Mouse (Mus musculus): ENCODE results near the gene Tcf7l2. TPM values are rescaled to one million over a fixed set of nuclear protein-coding genes. Genes with fewer than 3 reads are reported as not detected.

Tcf7l2 gene
- polyA plus RNA-seq, 1 experiment from 2014 or later, result 105 TPM

- 57% methylated on average over 6 of the region's 6 CpGs for WGBS
- H3K27me3 ChIP-seq (ENCODE audit: poor library complexity, severe bottlenecking), result 0 out of 2 replicates have a peak, but pooled peaks cover 13% of the 10 kb centered on the region
Observed at GRCm38 (mm10) chr19:55736016-55736415, 5.6 kb upstream of the Tcf7l2 start.

GRCm38 (mm10) chr19:55739713-55740112, 1.9 kb upstream of the Tcf7l2 start:
- Histone ChIP-seq H3K4me1 (peaks cover 39% of the 10 kb centered on the region), H3K27me3 (ENCODE audit: poor library complexity, severe bottlenecking) (0 out of 2 replicates have a peak, but pooled peaks cover 3% of the 10 kb centered on the region), H3K9me3 (no peaks in the 10 kb centered on the region), H3K27ac (no peak overlapping the region), H3K36me3 (replicated peaks) (no peaks in the 10 kb centered on the region), H3K4me3 (no peak overlapping the region)
- DNase-seq (ENCODE audit: extremely low spot score, low spot score), result no peak
- WGBS, result 27% methylated on average over 4 of the region's 4 CpGs

More at GRCm38 (mm10) chr19:55736016-55736415, 5.6 kb upstream of the Tcf7l2 start:
- H3K9me3 ChIP-seq, result no peaks in the 10 kb centered on the region
- no peaks in the 10 kb centered on the region for H3K36me3 ChIP-seq (replicated peaks)
- H3K4me3 ChIP-seq, result no peak overlapping the region
- no peak for DNase-seq (ENCODE audit: extremely low spot score, low spot score)
- no peak overlapping the region for H3K27ac ChIP-seq
- H3K4me1 ChIP-seq, result peaks cover 32% of the 10 kb centered on the region

- no peaks in the 10 kb centered on the region for H3K36me3 ChIP-seq (replicated peaks)
- peak overlapping the region; percentile 95 for H3K4me3 ChIP-seq
- H3K4me1 ChIP-seq, result peaks cover 51% of the 10 kb centered on the region
- 17% methylated on average over 10 of the region's 10 CpGs for WGBS
- peak overlapping the region; percentile 100 for H3K27ac ChIP-seq
- no peaks in the 10 kb centered on the region for H3K9me3 ChIP-seq
- H3K27me3 ChIP-seq (ENCODE audit: poor library complexity, severe bottlenecking), result 0 out of 2 replicates have a peak, but pooled peaks cover 3% of the 10 kb centered on the region
- no peak for DNase-seq (ENCODE audit: extremely low spot score, low spot score)
Observed at GRCm38 (mm10) chr19:55740753-55741438, 724 bp upstream of the Tcf7l2 start.

GRCm38 (mm10) chr19:55742386-55743000, 873 bp downstream of the Tcf7l2 start:
- DNase-seq (ENCODE audit: extremely low spot score, low spot score), result peak; percentile 62
- Histone ChIP-seq H3K27ac (peak overlapping the region; percentile 100), H3K27me3 (ENCODE audit: poor library complexity, severe bottlenecking) (no peaks in the 10 kb centered on the region), H3K4me3 (peak overlapping the region; percentile 95), H3K9me3 (no peaks in the 10 kb centered on the region), H3K36me3 (replicated peaks) (no peaks in the 10 kb centered on the region), H3K4me1 (peaks cover 66% of the 10 kb centered on the region)
- WGBS, result under 1% methylated on average over 70 of the region's 70 CpGs

GRCm38 (mm10) chr19:55743001-55743556, 1.5 kb downstream of the Tcf7l2 start:
- DNase-seq (ENCODE audit: extremely low spot score, low spot score), result peak; percentile 78
- peak overlapping the region; percentile 100 for H3K27ac ChIP-seq
- H3K27me3 ChIP-seq (ENCODE audit: poor library complexity, severe bottlenecking), result no peaks in the 10 kb centered on the region
- no peaks in the 10 kb centered on the region for H3K36me3 ChIP-seq (replicated peaks)
- peak overlapping the region; percentile 95 for H3K4me3 ChIP-seq
- peaks cover 72% of the 10 kb centered on the region for H3K4me1 ChIP-seq
- no peaks in the 10 kb centered on the region for H3K9me3 ChIP-seq
- under 1% methylated on average over 34 of the region's 38 CpGs for WGBS

GRCm38 (mm10) chr19:55743557-55744441, 2.2 kb downstream of the Tcf7l2 start:
- no peaks in the 10 kb centered on the region for H3K36me3 ChIP-seq (replicated peaks)
- H3K27me3 ChIP-seq (ENCODE audit: poor library complexity, severe bottlenecking), result no peaks in the 10 kb centered on the region
- WGBS, result under 1% methylated on average over 47 of the region's 47 CpGs
- peaks cover 80% of the 10 kb centered on the region for H3K4me1 ChIP-seq
- peak overlapping the region; percentile 100 for H3K27ac ChIP-seq
- peak; percentile 85 for DNase-seq (ENCODE audit: extremely low spot score, low spot score)
- H3K9me3 ChIP-seq, result no peaks in the 10 kb centered on the region
- H3K4me3 ChIP-seq, result peak overlapping the region; percentile 95

- H3K4me1 ChIP-seq, result peaks cover 82% of the 10 kb centered on the region
- H3K4me3 ChIP-seq, result peak overlapping the region; percentile 95
- H3K27ac ChIP-seq, result peak overlapping the region; percentile 100
- no peaks in the 10 kb centered on the region for H3K9me3 ChIP-seq
- DNase-seq (ENCODE audit: extremely low spot score, low spot score), result no peak
- 1% methylated on average over 21 of the region's 21 CpGs for WGBS
- H3K36me3 ChIP-seq (replicated peaks), result no peaks in the 10 kb centered on the region
- H3K27me3 ChIP-seq (ENCODE audit: poor library complexity, severe bottlenecking), result no peaks in the 10 kb centered on the region
Observed at GRCm38 (mm10) chr19:55744576-55745191, 3.1 kb downstream of the Tcf7l2 start.

GRCm38 (mm10) chr19:55745192-55745578, 3.6 kb downstream of the Tcf7l2 start:
- 3% methylated on average over 9 of the region's 9 CpGs for WGBS
- Histone ChIP-seq H3K27me3 (ENCODE audit: poor library complexity, severe bottlenecking) (no peaks in the 10 kb centered on the region), H3K4me1 (peaks cover 82% of the 10 kb centered on the region), H3K4me3 (peak overlapping the region; percentile 95), H3K27ac (peak overlapping the region; percentile 100), H3K36me3 (replicated peaks) (no peaks in the 10 kb centered on the region), H3K9me3 (no peaks in the 10 kb centered on the region)
- DNase-seq (ENCODE audit: extremely low spot score, low spot score), result no peak

- Histone ChIP-seq H3K9me3 (no peaks in the 10 kb centered on the region), H3K27me3 (ENCODE audit: poor library complexity, severe bottlenecking) (peaks cover 9% of the 10 kb centered on the region; the same call in 1 of the 2 replicates), H3K27ac (0 out of 2 replicates have a peak overlapping the region, but pooled peaks have one; percentile 62), H3K36me3 (replicated peaks) (no peaks in the 10 kb centered on the region), H3K4me3 (peak overlapping the region; percentile 95), H3K4me1 (peaks cover 82% of the 10 kb centered on the region)
- WGBS, result 7% methylated on average over 5 of the region's 5 CpGs
- DNase-seq (ENCODE audit: extremely low spot score, low spot score), result no peak
Observed at GRCm38 (mm10) chr19:55746241-55746640, 4.6 kb downstream of the Tcf7l2 start.

- WGBS, result 26% methylated on average over 13 of the region's 13 CpGs
- H3K4me3 ChIP-seq, result peak overlapping the region; percentile 95
- peak overlapping the region; percentile 79 for H3K27ac ChIP-seq
- H3K36me3 ChIP-seq (replicated peaks), result peaks cover 2% of the 10 kb centered on the region; the same call in 1 of the 2 replicates
- H3K4me1 ChIP-seq, result peaks cover 90% of the 10 kb centered on the region
- peaks cover 18% of the 10 kb centered on the region; the same call in 1 of the 2 replicates for H3K27me3 ChIP-seq (ENCODE audit: poor library complexity, severe bottlenecking)
- H3K9me3 ChIP-seq, result no peaks in the 10 kb centered on the region
- no peak for DNase-seq (ENCODE audit: extremely low spot score, low spot score)
Observed at GRCm38 (mm10) chr19:55747237-55747925, 5.8 kb downstream of the Tcf7l2 start.

- 21% methylated on average over 6 of the region's 6 CpGs for WGBS
- H3K27me3 ChIP-seq (ENCODE audit: poor library complexity, severe bottlenecking), result peaks cover 18% of the 10 kb centered on the region; the same call in 1 of the 2 replicates
- H3K4me1 ChIP-seq, result peaks cover 96% of the 10 kb centered on the region
- no peak for DNase-seq (ENCODE audit: extremely low spot score, low spot score)
- peaks cover 2% of the 10 kb centered on the region; the same call in 1 of the 2 replicates for H3K36me3 ChIP-seq (replicated peaks)
- peak overlapping the region; percentile 79 for H3K27ac ChIP-seq
- H3K9me3 ChIP-seq, result no peaks in the 10 kb centered on the region
- H3K4me3 ChIP-seq, result peak overlapping the region; percentile 95
Observed at GRCm38 (mm10) chr19:55747926-55748291, 6.3 kb downstream of the Tcf7l2 start.
